Mouse (Mus musculus): ENCODE measurements around the gene Tmem189.

The Tmem189 gene

DNA sequence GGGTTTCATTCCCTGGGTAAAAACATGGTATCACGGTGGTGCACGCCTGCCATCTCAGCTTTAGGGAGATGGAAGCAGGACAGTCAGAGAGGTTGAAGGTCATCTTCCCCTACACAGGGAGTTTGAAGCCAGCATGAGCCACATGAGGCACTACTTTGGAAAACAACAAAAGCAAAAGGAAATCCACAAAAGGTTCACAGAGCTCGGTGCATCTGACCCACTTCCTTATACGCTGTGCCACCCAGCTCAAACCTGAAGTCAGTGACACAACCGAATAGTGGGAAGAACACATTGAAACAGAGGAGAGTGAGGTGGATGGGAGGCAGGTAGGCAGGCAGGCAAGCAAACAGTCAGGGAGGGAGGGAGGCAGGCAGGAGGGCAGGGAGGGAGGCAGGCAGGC is 11.8 kb upstream of the Tmem189 start:
- no peak for DNase-seq (ENCODE audit: low spot score in 2 of 2)

DNA sequence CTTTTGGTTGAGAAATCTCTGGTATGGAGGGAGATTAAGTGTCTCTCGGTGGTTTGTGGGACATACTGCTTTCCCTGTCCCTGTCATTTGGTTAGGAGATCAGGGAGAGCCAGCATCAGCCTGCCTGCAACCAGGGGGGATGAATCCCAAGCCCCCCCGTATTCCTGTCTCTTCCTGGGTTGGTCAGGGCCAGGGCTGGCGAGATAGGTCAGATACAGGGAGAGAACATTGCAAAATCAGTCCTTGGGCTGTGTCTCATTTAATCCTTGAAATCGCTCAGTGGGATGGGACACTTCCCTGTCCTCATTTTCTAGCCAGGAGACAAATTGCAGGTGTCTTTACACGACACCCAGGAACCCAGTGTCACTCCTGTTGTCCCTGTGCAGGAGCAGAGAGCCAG is 10.4 kb upstream of the Tmem189 start:
- DNase-seq (ENCODE audit: low spot score in 2 of 2), result no peak

DNA sequence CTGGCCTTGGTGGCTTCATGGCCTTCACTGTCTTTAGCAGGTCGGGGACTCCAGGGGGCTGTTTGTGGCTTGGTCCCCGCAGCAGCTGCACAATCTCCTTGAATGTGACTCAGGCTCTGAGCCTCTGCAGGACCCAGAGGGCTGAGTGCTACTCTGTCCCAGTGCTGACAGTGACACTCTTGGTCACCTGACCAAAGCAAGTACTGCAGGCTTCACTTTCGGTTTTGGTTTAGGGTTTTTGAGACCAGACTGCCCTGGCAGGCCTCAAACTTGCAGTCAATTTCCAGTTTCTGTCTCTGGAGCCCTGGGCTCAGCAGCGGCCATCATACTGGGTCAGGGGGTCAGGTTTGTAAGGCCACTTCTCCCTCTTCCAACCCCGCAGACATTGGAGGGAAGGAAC is 8.3 kb upstream of the Tmem189 start:
- peak in 1 of 2 experiments; percentile 31 for DNase-seq (ENCODE audit: low spot score in 2 of 2)

DNA sequence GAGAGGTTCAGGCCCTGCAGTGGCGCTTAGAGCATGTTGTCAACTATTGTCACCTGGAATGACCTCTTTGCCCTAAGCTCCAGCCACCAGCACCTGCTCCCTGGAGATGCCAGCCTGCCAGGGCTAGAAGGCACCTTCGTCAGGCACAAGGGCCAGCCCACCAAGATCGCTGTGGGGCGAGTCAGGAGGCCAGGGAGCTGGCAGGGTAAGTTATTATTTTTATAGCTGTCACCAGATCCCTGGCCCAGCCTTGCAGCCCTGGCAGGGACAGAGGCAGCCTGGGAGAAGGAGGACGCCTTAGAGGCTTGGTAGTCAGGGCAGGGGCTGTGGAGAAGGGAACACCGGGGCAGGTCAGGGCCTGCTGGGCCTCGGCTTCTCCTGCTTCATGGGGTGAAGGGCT is 6.5 kb upstream of the Tmem189 start:
- no peak for DNase-seq (ENCODE audit: low spot score in 2 of 2)

DNA sequence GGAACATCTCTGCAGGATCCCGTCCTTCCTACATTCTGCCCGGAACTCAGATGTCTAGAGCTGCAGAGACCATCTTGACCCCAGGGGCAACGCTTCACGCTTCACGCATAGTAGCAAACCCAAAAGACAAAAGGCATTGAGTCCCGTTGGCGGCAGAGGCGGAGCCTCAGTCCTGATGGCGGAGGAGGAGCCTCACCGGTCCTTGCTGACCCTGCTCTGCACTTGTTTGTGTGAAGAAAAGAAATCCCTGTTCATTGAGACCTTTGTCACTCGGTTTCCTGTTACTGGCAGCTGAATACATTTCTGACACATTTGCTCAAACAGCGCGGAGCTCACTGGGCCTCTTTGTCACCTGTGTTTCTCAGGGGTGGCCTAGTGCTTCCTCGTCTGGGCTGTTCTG is 5.9 kb upstream of the Tmem189 start:
- DNase-seq (ENCODE audit: low spot score in 2 of 2), result no peak

DNA sequence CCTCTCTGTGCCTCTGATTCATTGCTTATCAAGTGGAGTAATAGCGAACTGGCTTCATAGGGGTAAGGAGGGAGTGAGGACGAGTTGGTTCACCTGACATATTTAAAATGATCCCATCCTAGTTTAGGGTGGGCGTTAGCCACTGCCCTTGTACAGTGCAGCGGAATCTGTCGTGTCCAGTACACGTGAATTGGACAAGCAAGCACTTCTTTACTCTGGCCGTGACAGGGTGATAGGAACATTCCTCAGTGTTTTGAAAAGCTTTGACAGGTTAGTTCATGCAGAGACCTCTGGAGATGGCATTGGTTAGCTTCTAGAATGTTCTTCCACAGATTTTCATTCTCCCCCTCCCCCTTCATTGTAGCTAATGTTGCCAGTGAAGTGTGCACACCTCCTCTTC is 5.3 kb upstream of the Tmem189 start:
- no peak for DNase-seq (ENCODE audit: low spot score in 2 of 2)

DNA sequence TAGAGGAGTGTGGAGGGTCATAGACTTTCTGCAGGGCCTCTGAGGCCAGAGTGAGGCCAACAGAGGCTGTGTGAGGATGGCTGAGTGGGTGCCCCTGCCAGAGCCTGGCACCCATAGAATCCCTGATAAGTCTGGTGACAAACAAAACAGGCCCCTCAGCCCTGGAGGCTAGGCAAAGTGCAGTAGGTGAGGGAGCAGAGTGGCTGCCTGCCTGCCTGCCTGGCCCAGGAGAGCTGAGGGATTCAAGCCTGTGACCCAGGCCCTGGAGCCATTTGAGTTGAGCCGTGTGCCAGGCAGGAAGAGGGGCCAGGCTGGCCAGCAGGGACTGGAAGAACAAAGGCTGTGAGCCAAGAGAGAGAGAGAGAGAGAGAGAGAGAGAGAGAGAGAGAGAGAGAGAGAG is 4.6 kb upstream of the Tmem189 start:
- DNase-seq (ENCODE audit: low spot score in 2 of 2), result no peak

DNA sequence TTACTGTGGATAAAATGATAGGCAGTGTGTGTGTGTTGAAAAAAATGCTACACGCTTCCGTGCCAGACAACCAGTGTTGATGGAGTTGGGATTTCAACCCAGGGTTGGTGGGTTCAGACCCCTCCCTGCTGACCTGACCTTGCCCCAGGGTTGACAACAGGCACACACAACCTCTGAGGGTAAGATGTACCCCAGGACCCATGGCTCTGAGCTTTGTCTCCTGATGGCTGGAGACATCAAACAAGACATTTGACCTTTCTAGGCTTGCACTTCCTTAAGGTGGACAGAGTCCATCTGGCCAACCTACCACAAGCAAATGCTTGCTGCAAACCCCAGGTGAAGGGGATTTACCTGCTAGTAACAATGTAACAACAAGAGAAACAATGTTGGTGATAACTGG is 3.9 kb upstream of the Tmem189 start:
- no peak for DNase-seq (ENCODE audit: low spot score in 2 of 2)

DNA sequence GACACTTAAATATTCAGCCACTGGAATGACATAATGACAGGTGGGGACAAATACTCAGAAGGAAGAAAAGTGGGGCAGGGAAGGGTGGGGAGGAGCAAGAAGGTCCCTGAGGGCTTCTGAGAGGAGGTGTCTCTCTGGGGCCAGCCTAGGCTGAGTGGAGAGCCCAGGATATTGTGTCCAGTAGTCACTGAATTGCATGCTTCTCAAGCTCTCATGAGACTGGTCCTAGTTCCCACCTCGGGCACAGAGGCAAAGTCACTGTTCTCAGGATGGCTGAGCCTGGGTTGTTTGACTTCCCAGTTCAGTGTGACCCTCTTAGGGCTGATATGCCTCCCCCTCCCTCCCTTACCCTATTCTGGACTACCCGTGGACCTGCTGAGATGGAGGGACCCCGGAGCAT is 3.2 kb upstream of the Tmem189 start:
- no peak for DNase-seq (ENCODE audit: low spot score in 2 of 2)

DNA sequence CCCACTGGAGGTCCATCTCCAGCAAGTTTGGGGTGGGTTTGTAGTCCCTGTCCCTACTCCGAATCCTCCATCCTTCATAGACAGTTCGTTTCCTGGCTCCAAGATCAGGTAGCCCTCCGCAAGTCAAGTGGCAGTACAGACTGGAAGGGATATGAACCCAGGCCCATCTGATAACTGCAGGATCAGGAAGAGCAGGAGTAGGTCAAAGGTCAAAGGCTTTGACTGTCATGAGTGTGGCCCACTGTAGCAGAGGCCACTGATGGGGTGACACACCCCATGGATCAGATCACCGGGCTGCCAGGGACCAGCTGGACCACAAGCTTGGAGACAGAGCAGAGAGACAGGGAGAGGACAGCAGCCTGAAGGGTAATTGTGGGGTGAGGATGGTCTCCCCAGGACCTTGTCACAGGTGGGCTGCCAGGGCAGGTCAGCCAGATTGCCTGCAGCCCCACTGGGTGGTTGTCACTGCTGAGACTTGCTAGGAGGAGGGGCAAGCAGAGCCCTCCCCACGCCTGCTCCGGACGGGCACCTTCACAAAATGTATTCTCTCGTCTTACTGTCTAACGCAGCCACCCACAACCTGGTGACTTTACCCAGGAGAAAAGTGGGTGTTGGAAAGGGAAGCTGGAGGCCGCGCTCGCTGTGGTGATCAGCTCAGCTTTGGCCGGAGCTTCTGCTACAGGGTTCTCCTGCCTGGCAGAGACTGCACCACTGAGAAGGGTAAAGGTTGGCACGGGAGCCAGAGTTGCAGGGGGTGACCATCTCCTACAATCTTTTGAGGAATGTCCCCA is 2.4 kb upstream of the Tmem189 start:
- DNase-seq (ENCODE audit: low spot score in 2 of 2), result no peak

DNA sequence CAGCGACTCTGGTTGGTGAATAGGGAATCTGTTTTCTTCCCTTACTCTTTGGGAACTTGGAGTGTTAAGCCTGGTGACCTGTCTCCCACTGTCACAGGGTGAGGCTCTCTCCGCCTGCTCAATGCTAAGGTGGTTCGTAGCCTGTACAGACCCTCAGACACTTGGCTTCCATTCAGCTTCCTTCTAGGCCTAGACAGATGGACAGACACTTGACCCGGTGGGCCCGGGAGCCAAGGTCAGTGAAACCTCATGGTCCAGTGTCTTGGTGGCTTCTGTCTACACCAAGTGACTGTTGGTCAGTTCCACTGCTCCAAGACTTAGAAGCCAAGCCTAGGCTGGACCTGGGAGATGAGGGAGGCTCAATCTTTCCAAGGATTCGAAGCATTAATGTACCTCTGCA is 1.8 kb upstream of the Tmem189 start:
- no peak for DNase-seq (ENCODE audit: low spot score in 2 of 2)

DNA sequence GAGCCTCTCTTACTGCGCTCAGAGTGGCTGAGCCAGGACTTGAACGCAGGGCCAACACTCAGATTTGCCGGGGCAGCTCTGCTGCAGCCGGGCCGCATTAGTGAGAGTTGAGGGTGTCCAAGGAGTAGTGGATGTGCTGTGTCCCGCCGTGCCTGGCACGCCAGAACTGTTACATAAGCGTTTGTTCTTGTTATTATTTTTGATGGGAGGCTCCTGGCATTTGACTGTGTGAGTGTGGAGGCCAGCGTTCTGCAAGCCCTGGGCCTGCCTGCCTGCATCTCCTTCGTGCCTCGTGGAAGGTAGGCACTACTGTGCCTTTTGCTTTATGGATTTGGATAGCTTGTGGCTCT is 1.3 kb upstream of the Tmem189 start:
- DNase-seq (ENCODE audit: low spot score in 2 of 2), result no peak

DNA sequence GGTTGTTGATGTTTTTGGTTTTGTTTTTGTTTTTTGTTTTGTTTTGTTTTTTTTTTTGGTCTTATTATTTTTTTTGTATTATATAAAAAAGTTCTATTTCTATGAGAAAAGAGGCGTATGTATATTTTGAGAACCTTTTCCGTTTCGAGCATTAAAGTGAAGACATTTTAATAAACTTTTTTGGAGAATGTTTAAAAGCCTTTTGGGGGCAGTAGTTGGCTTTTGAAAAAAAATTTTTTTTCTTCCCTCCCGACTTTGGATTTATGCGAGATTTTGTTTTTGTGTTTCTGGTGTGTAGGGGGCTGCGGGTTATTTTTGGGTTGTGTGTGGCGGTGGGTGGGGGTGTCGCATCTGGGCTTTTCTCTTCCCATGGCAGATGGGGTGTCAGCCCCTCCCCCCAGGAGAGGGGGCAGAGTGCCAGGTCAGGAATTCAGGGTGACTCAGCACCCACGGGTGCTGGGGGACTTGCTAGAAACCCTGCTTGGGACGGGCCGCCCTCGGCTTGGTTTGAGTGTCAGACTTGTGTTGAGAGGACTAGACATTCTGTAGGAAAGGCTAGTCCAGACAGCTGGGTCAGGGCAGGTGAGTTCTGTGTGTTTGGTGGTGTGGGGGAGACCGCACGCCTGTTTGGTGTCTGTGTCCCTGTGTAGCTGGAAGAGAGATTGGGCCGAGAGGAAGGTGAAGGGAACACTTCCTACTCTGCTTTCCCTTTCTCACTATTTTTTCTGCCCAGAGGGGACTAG is 768 bp upstream of the Tmem189 start:
- DNase-seq (ENCODE audit: low spot score in 2 of 2), result no peak

DNA sequence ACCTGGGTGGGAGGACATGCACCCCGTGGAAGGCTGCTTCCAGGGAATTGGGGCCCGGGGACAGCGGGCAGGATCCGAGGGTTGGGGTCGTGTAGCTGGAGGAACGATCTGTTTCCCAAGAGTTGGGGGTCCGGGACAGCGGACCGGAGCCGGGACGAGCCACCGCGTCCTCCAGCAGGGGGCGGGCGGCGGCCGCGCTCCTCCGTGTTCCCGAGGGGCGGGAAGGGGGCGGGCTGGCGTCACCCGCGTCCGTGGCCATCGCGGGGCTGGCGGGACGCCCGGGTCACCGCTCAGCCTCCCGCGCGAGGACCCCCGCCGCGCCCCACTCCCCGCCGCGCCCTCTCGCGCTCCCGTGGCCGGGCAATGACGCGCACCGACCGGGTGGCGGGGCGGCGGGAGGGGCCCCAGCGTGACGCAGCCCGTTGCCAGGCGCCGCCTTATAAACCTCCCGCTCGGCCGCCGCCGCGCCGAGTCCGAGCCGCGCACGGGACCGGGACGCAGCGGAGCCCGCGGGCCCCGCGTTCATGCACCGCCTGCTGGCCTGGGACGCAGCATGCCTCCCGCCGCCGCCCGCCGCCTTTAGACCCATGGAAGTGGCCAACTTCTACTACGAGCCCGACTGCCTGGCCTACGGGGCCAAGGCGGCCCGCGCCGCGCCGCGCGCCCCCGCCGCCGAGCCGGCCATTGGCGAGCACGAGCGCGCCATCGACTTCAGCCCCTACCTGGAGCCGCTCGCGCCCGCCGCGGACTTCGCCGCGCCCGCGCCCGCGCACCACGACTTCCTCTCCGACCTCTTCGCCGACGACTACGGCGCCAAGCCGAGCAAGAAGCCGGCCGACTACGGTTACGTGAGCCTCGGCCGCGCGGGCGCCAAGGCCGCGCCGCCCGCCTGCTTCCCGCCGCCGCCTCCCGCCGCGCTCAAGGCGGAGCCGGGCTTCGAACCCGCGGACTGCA is 847 bp downstream of the Tmem189 start, which contains the start of gene Cebpb:
Cebpb (plus strand) TSS at position 418 of the 954 bp plus-strand sequence.
- peak; percentile 65 to 70 for DNase-seq (ENCODE audit: low spot score in 2 of 2)

DNA sequence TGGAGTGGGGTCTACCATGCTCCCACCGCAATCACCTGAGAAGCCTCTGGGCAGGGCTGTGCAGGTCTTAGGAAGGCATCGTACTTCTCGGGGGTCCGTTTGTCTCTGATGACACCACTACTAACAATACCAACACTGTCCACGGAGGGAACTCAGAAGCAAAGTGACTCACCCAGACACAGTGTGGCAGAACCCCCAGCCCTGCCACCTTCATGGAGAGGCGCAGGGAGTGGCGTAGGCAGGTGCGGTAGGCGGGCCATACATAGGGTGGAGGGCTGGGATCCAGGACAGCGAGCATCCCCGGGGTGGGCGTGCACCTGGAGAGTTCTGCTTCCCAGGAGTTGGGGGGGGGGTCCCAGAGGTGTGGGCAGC is 1.5 kb downstream of the Tmem189 start:
- DNase-seq (ENCODE audit: low spot score in 2 of 2), result no peak

DNA sequence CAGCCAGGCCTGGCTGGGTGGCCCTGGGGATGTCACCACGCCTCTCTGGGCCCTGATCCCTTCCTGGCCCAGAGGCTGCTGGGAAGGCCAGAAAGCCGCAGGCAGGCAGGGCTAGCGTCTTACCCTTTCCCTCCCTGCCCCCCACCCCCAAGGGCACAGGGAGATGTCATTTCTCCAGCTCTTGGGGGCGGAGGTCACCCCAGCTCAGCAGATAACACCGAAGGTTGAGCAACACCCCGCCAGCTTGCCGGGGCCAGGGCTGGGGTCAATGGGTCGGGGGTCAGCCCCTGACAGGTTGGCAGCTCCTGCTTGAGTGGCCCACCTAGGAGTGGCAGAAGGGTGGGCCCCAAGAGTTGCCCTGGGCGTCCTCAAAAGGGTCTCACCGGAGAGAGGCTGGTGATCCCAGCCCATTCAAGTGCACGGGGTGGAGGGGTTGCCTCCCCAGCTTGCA is 1.9 kb downstream of the Tmem189 start:
- no peak for DNase-seq (ENCODE audit: low spot score in 2 of 2)

DNA sequence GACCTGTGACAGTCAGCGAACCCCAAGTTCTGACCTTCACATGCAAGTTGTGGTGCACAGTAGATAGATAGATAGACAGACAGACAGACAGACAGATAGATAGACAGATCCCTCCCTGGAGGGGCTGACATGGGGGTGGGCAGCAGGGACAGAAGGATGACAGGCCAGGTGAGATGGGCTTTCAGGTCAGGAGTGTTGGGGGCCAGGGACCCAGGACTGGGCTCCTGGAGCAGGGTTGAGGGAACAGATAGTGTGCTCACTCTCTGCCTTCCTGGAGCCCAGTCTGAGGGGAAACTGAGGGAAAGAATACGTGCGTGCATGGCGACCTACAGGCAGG is 2.4 kb downstream of the Tmem189 start:
- DNase-seq (ENCODE audit: low spot score in 2 of 2), result no peak

DNA sequence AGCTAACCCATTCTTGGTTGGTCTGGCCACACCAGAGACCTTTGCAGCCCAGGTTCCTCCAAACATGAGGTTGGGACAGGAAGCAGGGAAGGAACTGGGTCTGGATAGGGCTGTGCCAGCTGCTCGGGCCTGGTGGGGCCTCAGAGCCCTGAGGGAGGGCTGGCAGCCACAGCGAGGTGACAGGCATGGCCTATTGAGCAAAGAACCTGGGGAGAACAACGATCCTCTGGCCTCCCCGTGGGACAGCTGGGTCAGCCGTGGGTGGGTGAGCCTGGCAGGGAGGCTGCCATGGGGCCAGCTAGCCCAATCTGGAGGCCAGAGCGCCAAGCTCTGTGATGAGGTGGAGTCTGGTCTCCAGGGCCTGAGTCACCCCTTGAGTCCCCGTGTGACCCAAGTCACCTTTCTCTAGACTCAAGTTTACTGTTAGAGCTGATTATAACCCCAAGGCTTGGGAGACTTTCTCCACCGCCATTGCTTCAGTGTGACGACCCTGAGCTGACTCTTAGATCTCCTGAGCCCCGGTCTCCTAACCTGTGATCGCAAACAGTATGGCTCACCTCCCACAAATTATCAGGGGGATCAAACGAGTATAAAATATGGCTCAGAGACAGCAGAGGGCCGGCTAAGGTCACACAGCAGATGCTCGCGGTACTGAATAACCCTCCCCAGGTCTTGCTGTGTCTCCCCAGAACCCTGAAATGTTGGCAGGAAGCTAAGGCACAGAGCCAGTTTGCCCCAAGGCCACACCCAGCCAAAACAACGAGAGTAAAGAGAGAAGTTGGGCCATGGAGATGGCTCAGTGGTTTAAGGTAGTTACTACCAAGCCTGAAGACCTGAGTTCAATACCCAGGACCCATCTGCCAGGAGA is 3.0 kb downstream of the Tmem189 start:
- DNase-seq (ENCODE audit: low spot score in 2 of 2), result no peak

DNA sequence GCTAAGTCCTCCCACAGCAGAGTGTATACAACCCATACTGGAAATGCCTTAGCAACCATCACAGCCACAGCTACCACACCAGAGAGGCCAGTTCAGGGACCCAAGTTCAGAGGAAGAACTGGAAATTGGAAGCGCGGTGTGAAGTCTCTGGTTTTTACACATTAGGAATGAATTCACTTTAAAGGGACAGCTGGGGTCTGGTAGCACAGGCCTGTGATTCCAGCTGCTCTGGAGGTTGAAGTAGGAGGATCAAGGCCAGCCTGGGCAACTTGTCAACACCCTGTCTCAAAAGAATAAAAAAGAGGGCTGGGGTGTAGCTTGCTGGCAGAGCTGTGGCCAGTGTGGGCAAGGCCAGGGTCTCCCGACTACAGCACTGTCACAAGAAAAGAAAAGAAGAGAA is 3.8 kb downstream of the Tmem189 start:
- DNase-seq (ENCODE audit: low spot score in 2 of 2), result no peak

DNA sequence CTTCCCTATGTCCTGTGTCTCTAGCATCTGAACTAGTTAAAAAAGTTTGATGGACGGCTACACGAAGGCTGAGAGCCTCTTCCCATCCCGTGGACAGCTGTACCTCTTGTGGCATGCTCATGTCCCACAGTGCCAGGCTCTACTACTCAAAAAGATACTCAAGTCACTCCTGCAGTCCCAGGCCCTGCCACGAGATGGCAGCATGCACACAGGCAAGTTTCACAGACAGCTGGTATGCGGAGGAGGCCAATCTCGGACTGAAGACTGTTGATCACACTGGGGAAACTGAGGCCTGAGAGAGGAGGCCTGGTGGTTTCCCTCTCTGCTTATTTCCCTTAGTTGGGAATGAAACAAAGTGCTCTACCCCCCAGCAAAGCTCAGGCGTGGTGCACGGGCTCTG is 4.5 kb downstream of the Tmem189 start:
- DNase-seq (ENCODE audit: low spot score in 2 of 2), result peak; percentile 89 to 94

DNA sequence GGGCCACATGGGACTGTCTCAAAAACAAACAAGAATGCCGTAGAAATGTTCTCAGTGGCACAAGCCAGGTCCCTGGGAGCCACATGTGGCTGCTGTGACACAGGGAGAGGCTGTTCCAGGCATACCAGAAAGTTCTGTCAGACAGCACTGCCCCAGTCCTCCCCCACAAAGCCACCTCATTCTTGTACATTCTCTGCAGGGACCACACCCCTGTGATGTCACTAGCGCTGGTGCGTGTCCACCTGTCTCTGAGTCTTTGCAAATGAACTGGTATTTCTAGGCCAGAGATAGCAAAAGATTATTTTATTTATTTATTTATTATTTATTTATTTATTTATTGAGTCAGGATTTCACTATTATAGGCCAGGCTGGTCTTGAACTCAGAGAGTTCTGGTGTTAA is 5.9 kb downstream of the Tmem189 start:
- DNase-seq (ENCODE audit: low spot score in 2 of 2), result no peak

Data from spleen, postnatal 14 days (tissue).